Mouse (Mus musculus): ENCODE results near the gene Nhs. TPM values are rescaled to one million over a fixed set of nuclear protein-coding genes. Genes with fewer than 3 reads are reported as not detected.

Nhs gene
- total and polyA plus RNA-seq, 3 experiments, result 0.04 to 0.30 (median 0.12) TPM

GRCm38 (mm10) chrX:161961176-161961575 is 198.4 kb downstream of the Nhs start:
- Histone ChIP-seq H3K27ac (ENCODE audit: insufficient read depth, low read depth) (no peak overlapping the region), H3K79me2 (replicated peaks; ENCODE audit: control insufficient read depth, extremely low read depth, insufficient read depth, poor library complexity, severe bottlenecking) (no peaks in the 10 kb centered on the region), H3K4me1 (ENCODE audit: control insufficient read depth in 1 of 2, insufficient read depth in 2 of 2) (no peaks in the 10 kb centered on the region), H3K9me3 (replicated peaks; ENCODE audit: low read length) (no peaks in the 10 kb centered on the region), H3K36me3 (replicated peaks in 1 of 2; ENCODE audit: control insufficient read depth in 1 of 2, insufficient read depth in 1 of 2, low read length in 1 of 2) (no peaks in the 10 kb centered on the region), H3K27me3 (replicated peaks) (no peaks in the 10 kb centered on the region), H3K9ac (ENCODE audit: insufficient read depth, low read depth) (no peak overlapping the region), H3K4me2 (ENCODE audit: insufficient read depth, low read depth, poor library complexity, severe bottlenecking) (no peak overlapping the region), H3K4me3 (replicated peaks in 1 of 3; ENCODE audit: low read depth in 2 of 3, low read length in 2 of 3, poor library complexity in 1 of 3) (no peak overlapping the region)
- dilution Hi-C loops (cut with MboI; ENCODE audit: extremely low pct_ligation_motif_present, extremely low pct_unique_long_range_greater_than_20kb, low sequenced_read_pairs), result no loop called here
- TF ChIP-seq MAX (IDR thresholded peaks at IDR 0.05; ENCODE audit: low read length), result no peak
- DNase-seq (ENCODE audit: extremely low read depth), result no peak
- in situ Hi-C loops (cut with MboI; ENCODE audit: low pct_ligation_motif_present, low pct_unique_long_range_greater_than_20kb, low sequenced_read_pairs), result no loop called here

- dilution Hi-C loops (cut with MboI; ENCODE audit: extremely low pct_ligation_motif_present, extremely low pct_unique_long_range_greater_than_20kb, low sequenced_read_pairs), result no loop called here
- no peak overlapping the region for H3K9ac ChIP-seq (ENCODE audit: insufficient read depth, low read depth)
- DNase-seq (ENCODE audit: extremely low read depth), result no peak
Measured at GRCm38 (mm10) chrX:161952356-161952755, 207.2 kb downstream of the Nhs start.

GRCm38 (mm10) chrX:161943098-161943680 is 216.3 kb downstream of the Nhs start:
- H3K9ac ChIP-seq (ENCODE audit: insufficient read depth, low read depth), result no peak overlapping the region
- no peaks in the 10 kb centered on the region for H3K36me3 ChIP-seq (replicated peaks in 1 of 2; ENCODE audit: control insufficient read depth in 1 of 2, insufficient read depth in 1 of 2, low read length in 1 of 2)
- H3K27me3 ChIP-seq (replicated peaks), result no peaks in the 10 kb centered on the region
- H3K4me2 ChIP-seq (ENCODE audit: insufficient read depth, low read depth, poor library complexity, severe bottlenecking), result no peak overlapping the region
- in situ Hi-C loops (cut with MboI; ENCODE audit: low pct_ligation_motif_present, low pct_unique_long_range_greater_than_20kb, low sequenced_read_pairs) (no loop called here), dilution Hi-C loops (cut with MboI; ENCODE audit: extremely low pct_ligation_motif_present, extremely low pct_unique_long_range_greater_than_20kb, low sequenced_read_pairs) (no loop called here)
- TF ChIP-seq BHLHE40 (IDR thresholded peaks at IDR 0.05; ENCODE audit: low read depth, low read length), result no peak
- no peak for TF ChIP-seq HCFC1 (IDR thresholded peaks at IDR 0.05; ENCODE audit: low read depth, low read length)
- TF ChIP-seq IRF4 (IDR thresholded peaks at IDR 0.05; ENCODE audit: low read depth, low read length), result no peak
- TF ChIP-seq PAX5 (IDR thresholded peaks at IDR 0.05; ENCODE audit: low read length), result no peak
- TF ChIP-seq GABPA (IDR thresholded peaks at IDR 0.05; ENCODE audit: insufficient replicate concordance, low read depth, low read length), result no peak
- TF ChIP-seq ZNF384 (IDR thresholded peaks at IDR 0.05; ENCODE audit: low read depth, low read length), result no peak
- TF ChIP-seq RCOR1 (conservative IDR thresholded peaks at IDR 0.05; ENCODE audit: low read depth, low read length), result no peak
- TF ChIP-seq CTCF (conservative IDR thresholded peaks at IDR 0.05 in 1 of 2, IDR thresholded peaks at IDR 0.05 in 1 of 2; ENCODE audit: low read depth in 2 of 2, low read length in 2 of 2), result no peak
- TF ChIP-seq USF2 (conservative IDR thresholded peaks at IDR 0.05; ENCODE audit: low read depth, low read length), result no peak
- TF ChIP-seq TBP (conservative IDR thresholded peaks at IDR 0.05; ENCODE audit: low read depth, low read length), result no peak
- no peak for TF ChIP-seq ZKSCAN1 (IDR thresholded peaks at IDR 0.05; ENCODE audit: borderline replicate concordance, low read depth, low read length)
- no peak for TF ChIP-seq CHD2 (IDR thresholded peaks at IDR 0.05; ENCODE audit: low read length)
- no peak overlapping the region for H3K4me3 ChIP-seq (replicated peaks in 1 of 3; ENCODE audit: low read depth in 2 of 3, low read length in 2 of 3, poor library complexity in 1 of 3)
- H3K27ac ChIP-seq (ENCODE audit: insufficient read depth, low read depth), result no peak overlapping the region
- H3K4me1 ChIP-seq (ENCODE audit: control insufficient read depth in 1 of 2, insufficient read depth in 2 of 2), result no peaks in the 10 kb centered on the region
- no peaks in the 10 kb centered on the region for H3K9me3 ChIP-seq (replicated peaks; ENCODE audit: low read length)
- no peaks in the 10 kb centered on the region for H3K79me2 ChIP-seq (replicated peaks; ENCODE audit: control insufficient read depth, extremely low read depth, insufficient read depth, poor library complexity, severe bottlenecking)
- DNase-seq (ENCODE audit: extremely low read depth), result no peak

More at GRCm38 (mm10) chrX:161952356-161952755, 207.2 kb downstream of the Nhs start:
- Histone ChIP-seq H3K36me3 (replicated peaks in 1 of 2; ENCODE audit: control insufficient read depth in 1 of 2, insufficient read depth in 1 of 2, low read length in 1 of 2) (no peaks in the 10 kb centered on the region), H3K4me3 (replicated peaks in 1 of 3; ENCODE audit: low read depth in 2 of 3, low read length in 2 of 3, poor library complexity in 1 of 3) (no peak overlapping the region), H3K79me2 (replicated peaks; ENCODE audit: control insufficient read depth, extremely low read depth, insufficient read depth, poor library complexity, severe bottlenecking) (no peaks in the 10 kb centered on the region), H3K27me3 (replicated peaks) (no peaks in the 10 kb centered on the region), H3K9me3 (replicated peaks; ENCODE audit: low read length) (no peaks in the 10 kb centered on the region), H3K4me1 (ENCODE audit: control insufficient read depth in 1 of 2, insufficient read depth in 2 of 2) (no peaks in the 10 kb centered on the region), H3K27ac (ENCODE audit: insufficient read depth, low read depth) (no peak overlapping the region), H3K4me2 (ENCODE audit: insufficient read depth, low read depth, poor library complexity, severe bottlenecking) (no peak overlapping the region)
- in situ Hi-C loops (cut with MboI; ENCODE audit: low pct_ligation_motif_present, low pct_unique_long_range_greater_than_20kb, low sequenced_read_pairs), result no loop called here
- TF ChIP-seq USF2 (conservative IDR thresholded peaks at IDR 0.05; ENCODE audit: low read depth, low read length) (no peak), E2F4 (IDR thresholded peaks at IDR 0.05; ENCODE audit: insufficient replicate concordance, low read depth, low read length) (no peak), ETS1 (conservative IDR thresholded peaks at IDR 0.05; ENCODE audit: low read depth, low read length) (no peak), MYC (IDR thresholded peaks at IDR 0.05; ENCODE audit: low read depth, low read length) (no peak), JUN (IDR thresholded peaks at IDR 0.05; ENCODE audit: insufficient read depth, low read depth, low read length) (no peak), BHLHE40 (IDR thresholded peaks at IDR 0.05; ENCODE audit: low read depth, low read length) (no peak), MAZ (IDR thresholded peaks at IDR 0.05; ENCODE audit: low read depth, low read length) (no peak), NRF1 (IDR thresholded peaks at IDR 0.05; ENCODE audit: low read depth, low read length) (no peak), NELFE (IDR thresholded peaks at IDR 0.05; ENCODE audit: low read depth, low read length) (no peak), SIN3A (IDR thresholded peaks at IDR 0.05; ENCODE audit: low read length) (no peak), USF1 (IDR thresholded peaks at IDR 0.05; ENCODE audit: low read depth, low read length) (no peak), ZC3H11A (IDR thresholded peaks at IDR 0.05; ENCODE audit: low read depth, low read length) (no peak), IRF4 (IDR thresholded peaks at IDR 0.05; ENCODE audit: low read depth, low read length) (no peak), ELF1 (IDR thresholded peaks at IDR 0.05; ENCODE audit: low read depth, low read length) (no peak)
